Mouse (Mus musculus) bone marrow, adult 2 months (tissue): ENCODE measurements around the gene Gm10642.

Experiments
- CTCF ChIP-seq: fragments of 200-500 bp; IDR thresholded peaks from 2 replicates; pipeline ENCODE4 v1.5.1; 2011; ENCODE audit warnings: low read length, control low read depth; ENCODE audit not compliant: control insufficient read depth, insufficient read depth
- POLR2A ChIP-seq: fragments of 200-500 bp; IDR thresholded peaks from 2 replicates; pipeline ENCODE4 v1.6.1; 2011; ENCODE audit warnings: low read depth, mild to moderate bottlenecking, control low read depth, low read length, borderline replicate concordance; ENCODE audit not compliant: control insufficient read depth

- TF ChIP-seq POLR2A, result no peak
- no peak for TF ChIP-seq CTCF
Measured at GRCm38 (mm10) chr9:70703597-70704203, 47.6 kb downstream of the Gm10642 start.
